Mouse (Mus musculus): ENCODE data around the gene Cdyl.

DNA sequence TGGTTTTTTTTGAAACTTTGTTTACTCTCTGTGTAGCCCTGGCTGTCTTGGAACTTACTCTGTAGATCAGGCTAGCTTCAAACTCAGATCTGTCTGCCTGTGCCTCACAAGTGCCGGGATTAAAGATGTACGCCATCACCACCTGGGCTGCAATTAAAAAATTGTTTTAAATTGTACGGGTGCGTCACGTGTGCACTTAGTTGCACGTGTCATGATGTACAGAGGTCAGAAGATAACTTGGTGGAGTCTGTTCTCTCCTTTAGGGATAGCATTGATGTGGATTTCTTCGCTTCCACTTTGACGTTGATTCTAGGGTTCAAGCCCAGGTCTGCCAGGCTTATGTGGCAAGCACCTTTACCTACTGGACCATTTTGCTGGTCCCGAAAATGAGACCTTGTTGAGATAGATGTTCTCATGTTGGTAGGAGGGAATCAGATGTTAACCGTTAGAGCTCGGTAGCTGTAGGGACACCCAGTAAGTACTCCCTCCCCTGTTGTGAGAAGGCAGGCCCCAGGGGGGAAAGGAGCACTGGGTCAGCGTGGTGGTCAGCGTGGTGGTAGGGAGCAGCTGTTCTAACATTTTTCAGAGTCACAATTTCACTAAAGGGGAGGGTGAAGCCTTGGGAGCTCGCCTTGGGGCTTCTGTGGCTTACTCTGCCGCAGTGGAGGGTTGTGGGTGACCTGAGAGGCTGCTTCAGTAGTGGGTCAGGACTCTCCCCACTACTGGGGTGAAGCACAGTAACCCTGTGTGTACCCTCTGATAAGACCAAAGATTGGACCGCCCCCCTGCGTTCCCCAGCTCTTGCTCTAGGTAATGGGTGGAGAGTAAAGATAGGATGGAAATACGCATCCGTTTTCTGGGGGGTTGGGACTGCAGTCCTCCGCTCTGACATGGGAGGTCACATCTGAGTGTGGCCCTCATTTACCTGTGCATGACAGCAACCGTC, 97.0 kb downstream of the Cdyl start:
- TF ChIP-seq POLR2A (IDR thresholded peaks at IDR 0.05; ENCODE audit: insufficient read length, low read depth) (no peak), MYOG (IDR thresholded peaks at IDR 0.05; ENCODE audit: control insufficient read depth in 1 of 3, insufficient read depth in 1 of 3, insufficient read length in 2 of 3, low read depth in 2 of 3) (peak in 1 of 3 experiments; percentile 78), TCF3 (IDR thresholded peaks at IDR 0.05; ENCODE audit: insufficient read length, low read depth) (no peak), E2F4 (IDR thresholded peaks at IDR 0.05; ENCODE audit: insufficient read depth) (no peak), MAX (IDR thresholded peaks at IDR 0.05; ENCODE audit: low read depth) (no peak), USF1 (IDR thresholded peaks at IDR 0.05; ENCODE audit: low read depth) (no peak), POLR2AphosphoS2 (IDR thresholded peaks at IDR 0.05; ENCODE audit: insufficient read length, low read depth) (no peak), SRF (IDR thresholded peaks at IDR 0.05; ENCODE audit: control insufficient read depth, insufficient read length, low read depth) (no peak), MYOD1 (IDR thresholded peaks at IDR 0.05; ENCODE audit: control insufficient read depth in 1 of 3, insufficient read length in 2 of 3, low read depth in 2 of 3) (peak in 2 of 3 experiments; percentile 56 to 74), TCF12 (IDR thresholded peaks at IDR 0.05; ENCODE audit: insufficient read depth, poor library complexity, severe bottlenecking) (peak; percentile 17), CEBPB (IDR thresholded peaks at IDR 0.05; ENCODE audit: insufficient read depth, poor library complexity, severe bottlenecking) (no peak)
